Mouse (Mus musculus) lung, adult 2 months (tissue): ENCODE results near the gene Esrrg.

Experiments used
- CTCF ChIP-seq: fragments of 200-500 bp; IDR thresholded peaks from 2 replicates; pipeline ENCODE4 v1.5.1; 2011; ENCODE audit warnings: mild to moderate bottlenecking, low read length, control low read depth; ENCODE audit not compliant: insufficient read depth
- POLR2A ChIP-seq: fragments of 200-500 bp; IDR thresholded peaks from 2 replicates; pipeline ENCODE4 v1.6.1; 2011; ENCODE audit warnings: low read depth, mild to moderate bottlenecking, control low read depth, low read length, borderline replicate concordance; ENCODE audit errors: extremely low read depth

DNA sequence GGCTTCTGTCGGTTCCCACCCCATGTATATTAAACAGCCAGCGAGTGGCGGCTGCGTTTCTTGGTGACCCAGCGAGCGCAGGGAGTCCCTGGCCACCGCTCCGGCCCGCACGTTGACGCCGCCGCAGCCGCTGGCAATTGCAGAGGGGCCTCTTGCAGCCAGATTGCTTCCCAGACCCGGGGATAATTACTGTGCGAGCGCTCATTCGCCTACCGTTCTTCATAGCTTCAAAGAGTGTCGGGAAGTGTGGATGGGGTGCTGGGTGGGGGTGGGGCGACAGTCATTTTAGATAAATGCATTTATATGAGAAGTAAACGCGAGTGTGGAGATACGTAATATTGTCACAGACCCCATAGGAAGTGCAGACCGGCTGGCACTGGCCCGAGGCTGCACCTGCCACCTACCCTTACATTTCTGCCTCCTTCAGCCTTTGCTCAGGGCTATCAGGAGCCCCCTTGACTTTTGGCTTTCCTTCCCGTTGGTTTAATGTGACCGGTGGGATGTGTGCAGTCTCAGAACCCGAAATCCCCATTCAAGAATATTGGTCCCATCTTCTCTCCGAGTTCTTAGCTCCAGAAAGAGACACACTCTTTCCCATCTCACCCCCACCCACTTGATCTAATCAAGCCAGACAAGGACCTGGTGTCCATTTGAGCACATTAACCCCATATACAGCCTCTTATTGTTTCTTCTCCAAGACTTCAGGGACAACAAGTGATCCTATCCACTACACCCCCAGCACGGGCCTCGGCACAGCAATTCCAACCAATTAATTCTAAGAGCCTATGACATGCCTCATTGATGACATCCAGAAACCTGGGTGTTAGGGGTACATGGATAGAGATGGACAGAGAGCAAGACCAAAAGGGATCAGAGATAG is 3.0 kb upstream of the Esrrg start:
- TF ChIP-seq POLR2A (no peak), CTCF (no peak)
